Mouse (Mus musculus): Measurements from ENCODE around the gene Olfr308. TPM values are rescaled to one million over a fixed set of nuclear protein-coding genes. Genes with fewer than 3 reads are reported as not detected.
"Not testable (repeated sequence)": the region's sequence is repeated elsewhere in the genome, so short reads cannot be mapped to it uniquely, and the experiment has no call there.

Gene Olfr308
- polyA plus RNA-seq (2012; rRNA removed), result not detected in 2 replicates
- not detected in 2 replicates for polyA plus RNA-seq (2014; fragmentation: Nextera tagmentation; extraction: Ambion mirVana)

- Histone ChIP-seq H3K9me3 (ENCODE audit: control insufficient read depth, low read length) (no peaks in the 10 kb centered on the region), H3K9ac (ENCODE audit: low read depth, low read length, severe bottlenecking) (no peak within 1 kb of the TSS), H3K36me3 (ENCODE audit: control insufficient read depth, insufficient read depth, low read length) (no peaks in the 10 kb centered on the region), H3K4me2 (replicated peaks; ENCODE audit: low read depth, low read length, severe bottlenecking) (no peak within 1 kb of the TSS), H3K4me3 (replicated peaks; ENCODE audit: low read length) (no peak within 1 kb of the TSS), H3K4me1 (ENCODE audit: control insufficient read depth, insufficient read depth, low read length) (no peaks in the 10 kb centered on the region), H3K27ac (replicated peaks; ENCODE audit: low read depth, low read length) (no peak within 1 kb of the TSS), H3K27me3 (ENCODE audit: control insufficient read depth, insufficient read depth, low read length) (no peaks in the 10 kb centered on the region)
- ATAC-seq (ENCODE audit: low FRiP score, low read depth) (no peak), DNase-seq (ENCODE audit: low spot score) (no peak)
- TF ChIP-seq POLR2A (IDR thresholded peaks at IDR 0.05; ENCODE audit: borderline replicate concordance, extremely low read depth, insufficient read depth, insufficient read length), result no peak
Measured at GRCm38 (mm10) chr7:86325530-86325929, at the start of gene Olfr308. TSS of gene Olfr308 (minus strand) at chr7:86325630.

- no peaks in the 10 kb centered on the region for H3K36me3 ChIP-seq (ENCODE audit: control insufficient read depth, insufficient read depth, low read length)
- no peaks in the 10 kb centered on the region for H3K4me1 ChIP-seq (ENCODE audit: control insufficient read depth, insufficient read depth, low read length)
- no peak for DNase-seq (ENCODE audit: low spot score)
- WGBS, result 93% methylated on average over 1 of the region's 1 CpGs
- no peaks in the 10 kb centered on the region for H3K27me3 ChIP-seq (ENCODE audit: control insufficient read depth, insufficient read depth, low read length)
- no peak within 1 kb of the TSS for H3K9ac ChIP-seq (ENCODE audit: low read depth, low read length, severe bottlenecking)
- no peak within 1 kb of the TSS for H3K27ac ChIP-seq (replicated peaks; ENCODE audit: low read depth, low read length)
- ATAC-seq (ENCODE audit: low FRiP score, low read depth), result no peak
- H3K9me3 ChIP-seq (ENCODE audit: control insufficient read depth, low read length), result no peaks in the 10 kb centered on the region
- no peak for TF ChIP-seq POLR2A (IDR thresholded peaks at IDR 0.05; ENCODE audit: borderline replicate concordance, extremely low read depth, insufficient read depth, insufficient read length)
- no peak within 1 kb of the TSS for H3K4me3 ChIP-seq (replicated peaks; ENCODE audit: low read length)
- H3K4me2 ChIP-seq (replicated peaks; ENCODE audit: low read depth, low read length, severe bottlenecking), result no peak within 1 kb of the TSS
Measured at GRCm38 (mm10) chr7:86366828-86367227, 41.4 kb upstream of the Olfr308 start, which contains the start of gene Olfr305. TSS of gene Olfr305 (minus strand) at chr7:86366928.

GRCm38 (mm10) chr7:86346296-86346695, 20.9 kb upstream of the Olfr308 start:
- not testable (repeated sequence) for DNase-seq (ENCODE audit: low spot score); H3K9me3 ChIP-seq (ENCODE audit: control insufficient read depth, low read length); H3K27me3 ChIP-seq (ENCODE audit: control insufficient read depth, insufficient read depth, low read length); H3K4me3 ChIP-seq (replicated peaks; ENCODE audit: low read length); H3K9ac ChIP-seq (ENCODE audit: low read depth, low read length, severe bottlenecking); H3K4me2 ChIP-seq (replicated peaks; ENCODE audit: low read depth, low read length, severe bottlenecking); H3K36me3 ChIP-seq (ENCODE audit: control insufficient read depth, insufficient read depth, low read length); H3K27ac ChIP-seq (replicated peaks; ENCODE audit: low read depth, low read length); ATAC-seq (ENCODE audit: low FRiP score, low read depth); H3K4me1 ChIP-seq (ENCODE audit: control insufficient read depth, insufficient read depth, low read length)
- 92% methylated on average over 9 of the region's 9 CpGs for WGBS

GRCm38 (mm10) chr7:86344253-86344652, 18.8 kb upstream of the Olfr308 start:
- no peak overlapping the region for H3K27ac ChIP-seq (replicated peaks; ENCODE audit: low read depth, low read length)
- 70% methylated on average over 3 of the region's 3 CpGs for WGBS

GRCm38 (mm10) chr7:86342881-86343565, 17.6 kb upstream of the Olfr308 start:
- no peak for TF ChIP-seq POLR2A (IDR thresholded peaks at IDR 0.05; ENCODE audit: borderline replicate concordance, extremely low read depth, insufficient read depth, insufficient read length)
- Histone ChIP-seq H3K9me3 (ENCODE audit: control insufficient read depth, low read length) (no peaks in the 10 kb centered on the region), H3K4me2 (replicated peaks; ENCODE audit: low read depth, low read length, severe bottlenecking) (no peak overlapping the region), H3K4me1 (ENCODE audit: control insufficient read depth, insufficient read depth, low read length) (no peaks in the 10 kb centered on the region), H3K4me3 (replicated peaks; ENCODE audit: low read length) (no peak overlapping the region), H3K36me3 (ENCODE audit: control insufficient read depth, insufficient read depth, low read length) (no peaks in the 10 kb centered on the region), H3K9ac (ENCODE audit: low read depth, low read length, severe bottlenecking) (no peak overlapping the region), H3K27me3 (ENCODE audit: control insufficient read depth, insufficient read depth, low read length) (no peaks in the 10 kb centered on the region), H3K27ac (replicated peaks; ENCODE audit: low read depth, low read length) (no peak overlapping the region)
- DNase-seq (ENCODE audit: low spot score) (no peak), ATAC-seq (ENCODE audit: low FRiP score, low read depth) (no peak)
- 72% methylated on average over 14 of the region's 14 CpGs for WGBS

More at GRCm38 (mm10) chr7:86344253-86344652, 18.8 kb upstream of the Olfr308 start:
- no peak overlapping the region for H3K4me2 ChIP-seq (replicated peaks; ENCODE audit: low read depth, low read length, severe bottlenecking)
- no peak overlapping the region for H3K9ac ChIP-seq (ENCODE audit: low read depth, low read length, severe bottlenecking)
- ATAC-seq (ENCODE audit: low FRiP score, low read depth) (no peak), DNase-seq (ENCODE audit: low spot score) (no peak)
- TF ChIP-seq POLR2A (IDR thresholded peaks at IDR 0.05; ENCODE audit: borderline replicate concordance, extremely low read depth, insufficient read depth, insufficient read length), result no peak
- no peaks in the 10 kb centered on the region for H3K9me3 ChIP-seq (ENCODE audit: control insufficient read depth, low read length)
- H3K4me3 ChIP-seq (replicated peaks; ENCODE audit: low read length), result no peak overlapping the region
- no peaks in the 10 kb centered on the region for H3K36me3 ChIP-seq (ENCODE audit: control insufficient read depth, insufficient read depth, low read length)
- no peaks in the 10 kb centered on the region for H3K27me3 ChIP-seq (ENCODE audit: control insufficient read depth, insufficient read depth, low read length)
- H3K4me1 ChIP-seq (ENCODE audit: control insufficient read depth, insufficient read depth, low read length), result no peaks in the 10 kb centered on the region

All from limb, embryonic 14.5 days (tissue).